Mouse (Mus musculus) C2C12 (cell line): Measurements from ENCODE around the gene St3gal4. TPM values are rescaled to one million over a fixed set of nuclear protein-coding genes. Genes with fewer than 3 reads are reported as not detected.

Experiments used
- H3K27me3 ChIP-seq: one replicate; pipeline ENCODE4 v1.6.1; 2011; ENCODE audit not compliant: control insufficient read depth, insufficient read depth, insufficient read length
- H3K36me3 ChIP-seq: one replicate; pipeline ENCODE4 v1.6.1; 2011; ENCODE audit not compliant: control insufficient read depth, insufficient read depth
- H3K4me3 ChIP-seq: one replicate; pipeline ENCODE4 v1.5.1; 2011; ENCODE audit warnings: mild to moderate bottlenecking, control low read depth; ENCODE audit not compliant: poor library complexity, insufficient read depth, severe bottlenecking
- H3K79me2 ChIP-seq: one replicate; pipeline ENCODE4 v1.6.1; 2011; ENCODE audit not compliant: control insufficient read depth, insufficient read depth
- H3K79me3 ChIP-seq: one replicate; pipeline ENCODE4 v1.6.1; 2011; ENCODE audit warnings: low read depth, control low read depth
- H3ac ChIP-seq: one replicate; pipeline ENCODE3; 2011; ENCODE audit warnings: low read depth; ENCODE audit not compliant: control insufficient read depth, insufficient read length
- CEBPB ChIP-seq: IDR thresholded peaks from one replicate; pipeline ENCODE4 v1.6.1; 2011; ENCODE audit warnings: low read depth, mild to moderate bottlenecking, control low read depth, moderate library complexity
- CTCF ChIP-seq: IDR thresholded peaks from one replicate; pipeline ENCODE4 v1.5.1; 2011; ENCODE audit not compliant: control insufficient read depth, insufficient read depth, insufficient read length
- FOSL1 ChIP-seq: IDR thresholded peaks from one replicate; pipeline ENCODE4 v1.8.0; 2011; ENCODE audit warnings: mild to moderate bottlenecking, low read length; ENCODE audit not compliant: poor library complexity, insufficient read depth, severe bottlenecking
- MAX ChIP-seq: IDR thresholded peaks from one replicate; pipeline ENCODE4 v1.6.1; 2011; ENCODE audit warnings: mild to moderate bottlenecking, control low read depth
- MYOD1 ChIP-seq: IDR thresholded peaks from one replicate; pipeline ENCODE4 v1.6.1; 2011; ENCODE audit warnings: low read depth; ENCODE audit not compliant: control insufficient read depth, insufficient read length
- MYOG ChIP-seq: IDR thresholded peaks from one replicate; pipeline ENCODE4 v1.6.1; 2011; ENCODE audit not compliant: control insufficient read depth, insufficient read length; ENCODE audit errors: extremely low read depth
- USF1 ChIP-seq: IDR thresholded peaks from one replicate; pipeline ENCODE4 v1.6.1; 2011; ENCODE audit warnings: low read depth, mild to moderate bottlenecking, control low read depth, moderate library complexity
- polyA plus RNA-seq: library from polyadenylated mRNA; unstranded; fragments of >200 nt; fragmentation: generic; extraction: Trizol; gene quantifications from one replicate; pipeline ENCODE4 v1.2.1, GENCODE M21; 2012; ENCODE audit warnings: missing spikeins

The St3gal4 gene
- polyA plus RNA-seq, 1 experiment, result 31.1 TPM

DNA sequence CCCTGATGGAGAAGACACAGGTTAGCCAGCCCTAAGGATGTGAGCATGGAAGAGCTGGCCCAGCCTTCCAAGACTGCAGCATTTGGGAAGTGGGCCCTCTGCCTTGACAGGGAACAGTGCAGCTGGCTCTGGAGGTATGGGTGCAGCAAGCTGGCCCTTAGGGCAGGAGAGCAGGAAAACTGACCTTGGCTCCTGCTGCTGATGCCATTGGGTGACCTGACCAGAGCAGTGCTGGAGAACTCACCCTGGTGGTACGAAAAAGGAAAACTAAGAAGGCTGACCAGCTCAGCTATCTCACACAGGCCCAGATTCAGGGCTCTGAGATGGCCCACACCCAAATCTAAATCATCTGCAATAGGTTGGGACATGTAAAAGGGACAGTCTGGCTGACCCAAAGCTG is 26.8 kb upstream of the St3gal4 start:
- Histone ChIP-seq H3K79me3 (peaks cover 1% of the 10 kb centered on the region), H3K79me2 (no peaks in the 10 kb centered on the region), H3K27me3 (no peaks in the 10 kb centered on the region), H3ac (no peak overlapping the region), H3K4me3 (no peak overlapping the region), H3K36me3 (no peaks in the 10 kb centered on the region)
- no peak for TF ChIP-seq CEBPB
- TF ChIP-seq CTCF, result no peak
- TF ChIP-seq USF1, result no peak

DNA sequence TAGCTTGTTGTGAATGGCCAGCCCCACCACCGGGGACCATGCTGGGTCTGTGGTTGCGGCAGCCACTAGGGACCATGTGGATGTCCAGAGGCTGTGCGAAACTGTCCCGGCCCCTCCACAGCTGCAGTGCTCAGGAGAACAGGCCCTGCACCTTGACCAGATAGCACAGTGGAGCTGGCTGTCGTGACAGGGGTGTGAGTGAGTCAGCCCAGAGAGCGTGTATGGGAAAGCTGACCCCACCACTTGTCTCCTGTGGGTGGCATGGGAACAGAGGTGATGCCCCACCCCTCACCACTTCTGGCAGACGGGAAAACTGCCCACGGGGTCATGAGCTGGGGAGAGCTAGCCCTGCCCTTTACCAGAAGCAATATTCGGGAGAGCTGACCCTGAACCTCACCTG is 26.1 kb upstream of the St3gal4 start:
- H3K4me3 ChIP-seq, result no peak overlapping the region
- H3ac ChIP-seq, result no peak overlapping the region
- TF ChIP-seq CTCF, result no peak
- no peak for TF ChIP-seq FOSL1
- TF ChIP-seq MYOG, result no peak
- no peak for TF ChIP-seq MYOD1
- no peak for TF ChIP-seq USF1
- no peak for TF ChIP-seq CEBPB
- TF ChIP-seq MAX, result no peak
- no peaks in the 10 kb centered on the region for H3K36me3 ChIP-seq
- no peaks in the 10 kb centered on the region for H3K27me3 ChIP-seq
- no peaks in the 10 kb centered on the region for H3K79me2 ChIP-seq
- peaks cover 1% of the 10 kb centered on the region for H3K79me3 ChIP-seq

DNA sequence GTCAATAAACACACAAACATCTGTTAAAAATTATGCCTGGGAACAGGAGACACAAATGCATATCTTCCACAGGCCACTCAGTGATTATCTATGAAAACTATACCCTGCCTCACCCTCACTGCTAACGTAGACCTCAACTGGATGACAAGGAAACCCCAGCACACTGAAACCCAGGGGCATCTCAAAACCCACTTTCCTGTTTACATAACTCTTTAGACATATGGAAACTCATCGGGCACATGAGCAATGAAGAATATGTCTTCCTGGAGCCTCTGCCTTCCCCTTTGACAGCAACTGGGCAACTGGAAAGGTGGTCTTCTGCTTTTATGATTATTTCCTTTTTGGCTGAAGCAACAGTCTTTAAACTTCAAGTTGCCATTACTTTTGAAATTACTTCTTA is 23.2 kb upstream of the St3gal4 start:
- H3K79me2 ChIP-seq, result no peaks in the 10 kb centered on the region
- no peaks in the 10 kb centered on the region for H3K27me3 ChIP-seq
- no peaks in the 10 kb centered on the region for H3K36me3 ChIP-seq
- no peak overlapping the region for H3ac ChIP-seq
- no peak overlapping the region for H3K4me3 ChIP-seq
- TF ChIP-seq MYOG, result no peak
- TF ChIP-seq CTCF, result no peak
- H3K79me3 ChIP-seq, result peaks cover 1% of the 10 kb centered on the region

DNA sequence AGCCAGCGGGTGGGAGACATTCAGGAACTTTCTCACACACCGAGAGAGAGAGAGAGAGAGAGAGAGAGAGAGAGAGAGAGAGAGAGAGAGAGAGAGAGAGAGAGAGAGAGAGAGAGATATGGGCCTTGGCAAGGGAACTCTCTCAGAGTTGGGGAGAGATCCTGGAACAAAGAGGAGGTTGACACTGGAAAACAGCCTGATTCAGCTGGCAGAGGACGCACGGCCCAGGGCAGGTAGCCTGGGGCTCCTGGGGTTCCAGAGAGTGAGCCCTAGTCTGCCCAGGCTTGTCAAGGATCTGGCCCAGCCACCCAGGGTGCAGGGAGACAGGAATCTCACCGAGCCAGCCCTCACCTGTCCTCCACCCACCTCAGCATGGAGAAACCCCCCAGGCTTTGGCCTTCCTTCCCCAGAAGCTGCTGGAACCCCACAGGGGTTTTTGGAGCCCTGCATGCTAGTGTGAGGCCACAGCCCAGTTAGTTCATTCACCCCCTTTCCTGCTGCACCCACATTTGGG is 20.2 kb upstream of the St3gal4 start:
- no peak overlapping the region for H3K4me3 ChIP-seq
- H3ac ChIP-seq, result no peak overlapping the region
- no peaks in the 10 kb centered on the region for H3K36me3 ChIP-seq
- no peak for TF ChIP-seq MYOG
- TF ChIP-seq USF1, result no peak
- TF ChIP-seq CEBPB, result no peak
- TF ChIP-seq MAX, result no peak
- TF ChIP-seq FOSL1, result no peak
- no peak for TF ChIP-seq CTCF
- TF ChIP-seq MYOD1, result no peak
- H3K79me2 ChIP-seq, result no peaks in the 10 kb centered on the region
- H3K79me3 ChIP-seq, result peaks cover 1% of the 10 kb centered on the region
- no peaks in the 10 kb centered on the region for H3K27me3 ChIP-seq

DNA sequence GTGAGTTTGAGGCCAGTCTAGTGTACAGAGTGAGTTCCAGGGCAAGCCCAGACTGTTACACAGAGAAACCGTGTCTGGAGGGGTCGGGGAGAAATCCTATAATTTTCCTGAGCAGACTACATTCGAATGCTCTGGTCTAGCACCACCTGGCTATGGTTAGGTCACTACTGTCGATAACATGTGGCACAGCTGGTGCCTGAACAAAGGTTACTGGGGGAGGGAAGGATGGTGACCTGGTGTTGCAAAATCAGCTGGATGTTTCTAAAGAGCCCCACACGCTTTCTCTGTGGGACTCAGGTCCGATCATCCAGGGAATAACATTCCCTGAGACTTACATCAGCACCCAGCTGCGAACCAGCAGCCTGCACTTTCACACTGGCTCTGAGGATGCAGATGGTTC is 19.0 kb upstream of the St3gal4 start:
- Histone ChIP-seq H3K79me3 (peaks cover 1% of the 10 kb centered on the region), H3K4me3 (no peak overlapping the region), H3K27me3 (no peaks in the 10 kb centered on the region), H3K79me2 (no peaks in the 10 kb centered on the region), H3K36me3 (no peaks in the 10 kb centered on the region), H3ac (no peak overlapping the region)
- TF ChIP-seq MYOD1, result no peak
- TF ChIP-seq MYOG, result no peak
- TF ChIP-seq MAX, result no peak
- no peak for TF ChIP-seq USF1
- no peak for TF ChIP-seq CEBPB
- no peak for TF ChIP-seq FOSL1
- TF ChIP-seq CTCF, result no peak

DNA sequence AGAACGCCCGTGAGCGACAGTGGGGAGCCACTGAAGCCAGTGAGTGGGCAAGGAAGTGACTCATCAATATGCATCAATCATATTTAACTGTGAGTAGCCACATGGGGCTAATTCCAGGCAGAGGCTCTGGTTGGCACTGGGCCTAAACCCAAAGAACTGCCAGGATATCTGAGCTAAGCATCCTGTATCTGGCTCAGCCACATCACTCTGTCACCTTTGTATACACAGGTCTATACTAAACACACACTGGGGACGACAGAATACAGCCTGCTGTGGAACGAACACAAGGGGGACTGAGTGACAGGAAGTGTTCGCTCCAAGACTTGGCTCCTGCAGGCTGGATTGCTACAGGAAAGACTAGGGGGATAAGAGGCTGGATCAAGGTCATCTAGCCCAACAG is 16.5 kb upstream of the St3gal4 start:
- no peak overlapping the region for H3K4me3 ChIP-seq
- TF ChIP-seq CTCF, result no peak
- peak; percentile 28 for TF ChIP-seq FOSL1
- H3ac ChIP-seq, result no peak overlapping the region
- H3K79me3 ChIP-seq, result no peaks in the 10 kb centered on the region
- H3K36me3 ChIP-seq, result no peaks in the 10 kb centered on the region
- no peaks in the 10 kb centered on the region for H3K79me2 ChIP-seq
- no peaks in the 10 kb centered on the region for H3K27me3 ChIP-seq
